Mouse (Mus musculus): ENCODE measurements around the gene Mex3a. TPM values are rescaled to one million over a fixed set of nuclear protein-coding genes. Genes with fewer than 3 reads are reported as not detected.

The Mex3a gene
- total RNA-seq, 2 experiments from 2014 or later = 0.81 to 2.0 TPM

GRCm38 (mm10) chr3:88503881-88504746 is 28.1 kb upstream of the Mex3a start:
- DNase-seq = no peak
- intact Hi-C loops (cut with DNase I) = loop anchor here (2.0 kb wide), 1 partner anchor 15 kb away; no protein-coding TSS in a partner anchor

- intact Hi-C loops (cut with DNase I) = no loop called here
- DNase-seq = no peak
Observed at GRCm38 (mm10) chr3:88505081-88505480, 27.1 kb upstream of the Mex3a start.

DNA sequence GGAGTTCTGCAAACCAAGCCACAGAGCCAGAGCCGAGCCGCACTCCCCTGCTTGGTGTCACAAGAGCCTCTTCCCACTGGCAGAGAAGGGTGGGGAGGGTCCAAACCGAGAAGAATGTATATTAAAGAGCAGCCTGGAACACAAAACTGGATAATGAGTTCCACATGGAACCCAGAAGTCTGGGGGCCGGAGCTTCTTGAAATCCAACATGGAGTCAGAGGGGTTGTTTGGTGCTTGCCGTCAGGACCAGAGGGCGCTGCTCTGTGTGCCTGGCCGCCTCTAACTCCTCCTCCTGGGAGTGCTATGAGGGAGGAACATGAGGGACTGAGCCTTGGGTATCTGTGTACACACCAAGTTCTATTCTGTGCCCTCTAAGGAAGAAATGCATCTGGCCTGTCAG is 26.4 kb upstream of the Mex3a start:
- no peak for DNase-seq
- intact Hi-C loops (cut with DNase I) = no loop called here

GRCm38 (mm10) chr3:88509250-88509649 is 22.9 kb upstream of the Mex3a start:
- intact Hi-C loops (cut with DNase I) = no loop called here
- no peak for DNase-seq

- intact Hi-C loops (cut with DNase I) = no loop called here
- peak; percentile 92 to 93 for DNase-seq
Observed at GRCm38 (mm10) chr3:88509692-88510420, 22.3 kb upstream of the Mex3a start, which contains the start of gene Lmna. Gene Lmna (minus strand): TSS chr3:88509956.

DNA sequence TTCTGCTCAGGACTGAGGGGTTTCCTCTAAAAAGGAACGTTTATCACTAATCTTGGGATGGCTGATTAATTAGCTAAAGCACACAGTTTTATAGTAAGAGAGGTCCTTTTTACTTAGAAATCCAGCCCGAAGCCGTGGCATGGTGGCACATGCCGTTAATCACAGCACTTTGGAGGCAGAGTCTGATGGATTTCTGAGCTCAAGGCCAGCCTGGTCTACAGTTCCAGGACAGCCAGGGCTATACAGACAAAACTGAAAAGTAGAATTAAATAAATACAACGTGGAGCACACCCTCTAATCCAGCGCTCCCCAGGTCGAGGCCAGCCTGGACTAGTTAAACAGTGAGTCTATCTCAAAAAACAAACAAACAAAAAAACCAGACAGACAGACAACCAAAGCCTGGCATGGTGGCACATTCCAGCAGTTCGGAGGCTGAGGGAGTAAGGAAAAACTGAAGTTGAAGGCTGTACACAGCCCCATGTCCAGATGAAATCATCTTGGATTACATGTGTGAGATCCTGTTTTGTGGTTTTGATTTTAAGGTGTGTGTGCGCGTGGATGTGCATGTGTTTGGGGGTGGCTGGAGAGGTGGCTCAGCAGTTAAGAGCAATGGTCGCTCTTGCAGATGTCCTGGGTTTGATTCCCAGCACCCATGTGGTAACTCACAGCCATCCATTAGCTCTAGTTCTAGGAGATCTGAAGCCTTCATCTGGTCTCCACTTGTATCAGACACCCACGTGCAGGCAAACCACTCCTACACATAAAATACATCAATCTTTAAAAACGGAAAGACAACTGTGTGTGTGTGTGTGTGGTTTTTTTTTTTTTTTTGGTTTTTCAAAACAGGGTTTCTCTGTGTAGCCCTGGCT is 21.5 kb upstream of the Mex3a start:
- intact Hi-C loops (cut with DNase I) = no loop called here
- no peak for DNase-seq

DNA sequence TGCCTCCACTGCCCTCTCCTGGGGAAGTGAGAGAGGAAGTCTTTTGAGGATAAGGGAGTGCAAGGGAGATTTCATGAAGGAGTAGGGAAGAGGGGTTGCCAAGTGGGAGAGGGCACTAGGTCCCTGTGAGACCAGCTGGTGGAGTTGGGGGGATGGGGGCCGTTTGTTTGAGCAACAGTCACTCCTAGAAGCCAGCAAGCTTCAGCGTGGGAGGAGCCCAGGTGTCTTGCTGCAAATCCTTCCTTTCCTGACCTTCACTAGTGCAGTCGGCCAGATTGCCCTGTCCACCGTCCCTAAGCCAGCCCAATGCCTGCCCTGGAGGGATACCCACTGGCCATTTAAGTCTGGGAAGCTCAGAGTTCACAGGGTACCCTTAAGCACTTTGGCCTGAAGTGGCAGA is 20.6 kb upstream of the Mex3a start:
- DNase-seq = no peak
- intact Hi-C loops (cut with DNase I) = no loop called here

- intact Hi-C loops (cut with DNase I) = no loop called here
- DNase-seq = no peak
Observed at GRCm38 (mm10) chr3:88512141-88512895, 19.9 kb upstream of the Mex3a start.

- no peak for DNase-seq
- intact Hi-C loops (cut with DNase I) = no loop called here
Observed at GRCm38 (mm10) chr3:88512896-88513545, 19.2 kb upstream of the Mex3a start.

DNA sequence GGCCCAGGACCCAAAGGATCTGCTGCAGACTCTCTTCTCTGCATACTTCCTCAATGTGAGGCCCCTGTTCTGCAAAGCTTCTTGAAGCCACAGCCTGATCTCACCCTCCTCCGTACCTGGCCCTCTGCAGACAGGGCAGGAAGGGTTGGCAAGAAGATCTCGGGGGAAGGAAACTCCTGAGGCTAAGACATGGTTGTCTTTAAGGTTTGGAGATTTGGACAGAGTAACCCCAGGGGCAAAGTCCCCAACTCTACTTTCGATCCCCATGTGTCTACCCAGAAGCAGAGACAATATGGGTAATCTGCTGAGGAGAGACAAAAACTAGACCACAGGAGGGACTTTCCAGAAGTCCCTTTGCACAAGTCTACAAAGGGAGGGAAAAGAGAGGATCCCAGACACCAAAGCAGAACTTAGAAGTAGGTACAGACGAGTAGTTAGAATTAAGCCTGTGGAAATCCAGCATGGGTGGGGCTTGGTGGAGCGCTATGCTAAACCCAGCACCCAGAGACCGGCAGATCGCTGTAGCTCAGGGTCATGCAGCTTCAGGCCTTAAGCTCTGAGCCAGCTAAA is 18.6 kb upstream of the Mex3a start:
- no peak for DNase-seq
- intact Hi-C loops (cut with DNase I) = no loop called here

DNA sequence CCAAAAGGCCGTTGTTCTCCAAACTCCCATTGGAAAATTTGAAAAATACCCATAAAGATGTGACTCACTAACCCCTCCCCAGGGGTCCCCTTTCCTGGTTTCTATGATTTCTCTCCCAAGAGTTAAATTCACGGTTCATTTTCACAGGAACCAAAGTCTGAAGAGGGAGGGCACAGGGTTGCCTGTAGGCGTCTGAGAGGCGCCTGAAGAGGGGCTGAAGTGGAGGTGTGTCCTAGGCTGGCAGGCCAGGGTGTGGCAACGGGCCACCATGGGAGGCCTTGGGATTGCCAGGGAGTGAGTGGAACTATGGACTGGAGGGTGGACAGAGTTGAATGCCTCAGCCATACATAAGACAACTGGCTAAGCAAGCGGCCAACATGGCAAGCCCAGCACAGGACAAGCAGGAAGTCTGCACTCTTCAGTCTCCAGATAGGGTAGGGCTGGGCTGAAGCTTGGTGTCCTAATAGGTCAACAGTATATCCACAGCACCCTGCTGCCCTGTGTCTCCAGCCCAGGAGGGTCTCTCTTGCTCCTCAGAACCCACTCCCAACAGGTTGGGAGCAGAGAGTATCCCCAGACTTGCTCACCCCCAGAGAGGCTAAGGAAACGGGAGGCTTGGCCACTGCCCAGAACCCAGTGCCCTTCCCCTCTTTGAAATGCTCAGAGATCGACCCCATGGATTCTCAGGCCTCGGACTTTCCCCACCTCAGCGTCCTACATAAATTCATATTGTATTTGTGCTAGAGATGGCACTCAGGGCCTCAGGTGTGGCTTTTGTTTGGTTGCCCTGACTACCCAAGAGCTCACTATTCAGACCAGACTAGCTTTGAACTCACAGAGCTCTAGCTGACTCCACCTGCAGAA is 17.7 kb upstream of the Mex3a start:
- no peak for DNase-seq
- intact Hi-C loops (cut with DNase I) = no loop called here

DNA sequence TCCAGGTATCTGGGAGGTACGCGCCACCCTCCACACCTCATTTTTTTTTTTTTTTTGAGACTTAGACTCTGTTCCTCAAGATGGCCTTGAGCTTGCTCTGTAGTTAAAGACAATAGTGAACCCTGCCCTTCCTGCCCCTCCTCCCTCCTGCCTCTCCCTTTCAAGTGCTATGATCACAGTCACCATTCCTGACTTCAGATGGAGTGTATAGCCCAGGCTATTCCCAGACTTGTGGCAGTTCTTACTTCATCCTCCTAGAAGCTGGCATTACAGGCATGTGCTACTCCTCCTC is 17.2 kb upstream of the Mex3a start:
- DNase-seq = no peak
- intact Hi-C loops (cut with DNase I) = no loop called here

DNA sequence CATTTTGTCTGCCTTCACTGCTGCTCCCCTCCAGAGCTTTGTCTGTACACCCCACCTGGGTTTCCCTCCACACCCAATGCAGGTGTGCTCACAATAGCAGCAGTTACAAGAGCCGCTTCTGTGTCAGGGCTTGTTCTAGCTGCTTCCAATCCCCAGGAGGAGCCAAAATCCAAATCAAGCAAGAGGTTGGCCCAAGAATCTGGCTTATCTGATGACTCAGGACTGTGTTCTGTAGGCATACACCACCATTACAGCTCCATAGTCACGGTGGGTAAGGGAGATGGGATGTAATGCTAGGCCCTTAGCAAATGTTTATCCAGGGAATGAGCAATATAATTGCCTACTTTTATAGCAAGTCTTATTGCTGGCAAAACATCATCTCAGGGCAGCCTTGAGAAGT is 15.8 kb upstream of the Mex3a start:
- intact Hi-C loops (cut with DNase I) = no loop called here
- DNase-seq = no peak

- no peak for DNase-seq
- intact Hi-C loops (cut with DNase I) = no loop called here
Observed at GRCm38 (mm10) chr3:88518411-88518810, 13.8 kb upstream of the Mex3a start.

DNA sequence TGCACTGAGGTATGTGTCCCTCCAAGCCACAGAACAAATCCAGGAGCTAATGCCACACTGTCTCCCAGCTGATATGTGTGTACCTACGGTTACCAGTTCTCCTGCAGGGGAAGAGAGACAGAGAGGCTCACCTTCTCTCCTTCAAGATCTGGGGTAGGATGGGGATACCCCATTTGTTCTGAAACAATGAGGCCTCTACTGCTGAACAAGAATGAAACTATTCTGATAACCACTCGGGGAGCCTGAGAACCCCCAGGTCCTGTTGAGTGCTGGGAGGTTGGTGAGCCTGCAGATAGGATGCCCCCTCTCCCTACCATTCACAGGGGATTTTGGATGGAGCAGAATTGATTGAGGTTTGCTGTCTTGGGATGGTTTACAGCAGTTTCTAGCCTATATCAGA is 12.1 kb upstream of the Mex3a start:
- intact Hi-C loops (cut with DNase I) = no loop called here
- no peak for DNase-seq

DNA sequence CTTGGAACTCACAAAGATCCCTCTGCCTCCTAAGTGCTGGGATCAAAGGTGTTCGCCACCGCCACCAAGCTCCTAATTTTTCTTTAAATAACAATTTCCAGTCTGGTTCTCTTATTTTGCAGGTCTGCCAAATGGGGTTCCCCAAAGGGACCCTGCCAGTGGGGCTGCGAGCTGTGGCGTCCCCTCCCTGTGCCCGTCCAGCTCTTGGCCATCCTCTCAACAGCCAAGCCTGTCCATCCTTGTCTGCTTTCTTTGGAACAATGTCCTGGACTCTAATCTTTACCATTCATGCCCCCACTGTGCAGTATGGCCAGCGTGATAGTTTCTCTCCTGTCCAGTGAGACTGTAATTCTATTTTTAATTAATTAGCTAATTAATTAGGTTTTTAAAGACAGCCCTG is 11.0 kb upstream of the Mex3a start:
- no peak for DNase-seq
- intact Hi-C loops (cut with DNase I) = no loop called here

DNA sequence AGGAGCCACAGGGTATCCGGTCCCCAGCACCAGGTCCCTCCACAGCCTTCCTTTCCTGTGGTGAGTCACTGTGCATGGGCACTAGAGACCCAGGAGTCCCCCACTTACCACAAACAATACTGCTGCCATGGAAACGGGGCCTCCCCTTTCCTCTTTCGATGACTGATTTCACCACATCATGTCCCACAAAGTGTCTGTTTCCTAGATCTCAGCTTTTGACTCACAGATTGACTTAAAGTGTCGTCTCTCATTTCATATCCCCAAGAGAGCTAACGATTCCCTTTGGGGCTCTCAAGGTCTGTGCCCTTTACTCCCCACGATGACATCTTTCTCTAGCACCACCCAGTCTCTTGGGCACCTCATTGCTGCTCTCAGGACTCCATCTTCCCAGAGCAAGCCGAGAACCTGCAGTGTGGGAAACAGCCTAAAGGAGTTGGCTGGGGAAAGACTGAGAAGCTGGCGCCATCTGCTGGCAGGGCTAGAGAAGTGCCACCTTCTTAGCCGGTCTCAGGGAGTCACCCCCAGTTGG is 10.3 kb upstream of the Mex3a start:
- intact Hi-C loops (cut with DNase I) = loop anchor here (1.0 to 2.0 kb wide), 2 partner anchors 39 to 115 kb away; no protein-coding TSS in a partner anchor
- DNase-seq = peak; percentile 74 to 84

DNA sequence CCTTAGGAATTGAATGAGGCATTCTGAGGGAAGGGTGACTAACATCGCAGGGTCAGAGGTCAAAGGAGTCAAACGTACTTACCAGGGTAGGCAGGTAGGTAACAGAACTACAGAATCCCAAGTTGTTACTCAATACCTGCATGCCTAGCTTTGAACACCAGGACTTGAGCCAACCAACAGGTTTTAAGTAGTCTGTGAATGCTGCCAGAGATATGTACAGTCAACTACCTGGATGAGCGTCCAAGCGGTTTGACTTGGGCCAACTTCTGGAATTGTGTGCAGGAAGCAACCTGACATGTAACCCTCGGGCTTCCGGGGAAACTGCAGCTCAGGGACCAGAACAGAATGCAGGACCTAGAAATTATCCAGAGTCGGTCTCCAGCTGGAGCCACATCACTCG is 9.2 kb upstream of the Mex3a start:
- intact Hi-C loops (cut with DNase I) = loop anchor here (2.0 kb wide), 1 partner anchor 116 kb away; no protein-coding TSS in a partner anchor
- no peak for DNase-seq
